Mouse (Mus musculus): ENCODE data around the gene Zc2hc1b. TPM values are rescaled to one million over a fixed set of nuclear protein-coding genes. Genes with fewer than 3 reads are reported as not detected.
"Not testable (repeated sequence)": the region's sequence is repeated elsewhere in the genome, so short reads cannot be mapped to it uniquely, and the experiment has no call there.

Zc2hc1b gene
- polyA plus RNA-seq (2012; rRNA removed): not detected in 2 replicates

- DNase-seq (ENCODE audit: extremely low spot score in 1 of 2, low spot score in 1 of 2): no peak
These were observed at the start of gene Zc2hc1b for GRCm38 (mm10) chr10:13177973-13178624. TSS of gene Zc2hc1b (minus strand) at chr10:13178023.

GRCm38 (mm10) chr10:13225377-13226063, 47.7 kb upstream of the Zc2hc1b start:
- DNase-seq (ENCODE audit: extremely low spot score in 1 of 2, low spot score in 1 of 2): no peak

GRCm38 (mm10) chr10:13222135-13222534, 44.3 kb upstream of the Zc2hc1b start:
- no peak for DNase-seq (ENCODE audit: extremely low spot score in 1 of 2, low spot score in 1 of 2)

- DNase-seq (ENCODE audit: extremely low spot score in 1 of 2, low spot score in 1 of 2): no peak
These were observed 42.2 kb upstream of the Zc2hc1b start for GRCm38 (mm10) chr10:13220061-13220460.

GRCm38 (mm10) chr10:13213956-13214355, 36.1 kb upstream of the Zc2hc1b start:
- no peak for DNase-seq (ENCODE audit: extremely low spot score in 1 of 2, low spot score in 1 of 2)

- DNase-seq (ENCODE audit: extremely low spot score in 1 of 2, low spot score in 1 of 2): no peak
These were observed 35.0 kb upstream of the Zc2hc1b start for GRCm38 (mm10) chr10:13212829-13213228.

GRCm38 (mm10) chr10:13212326-13212725, 34.5 kb upstream of the Zc2hc1b start:
- DNase-seq (ENCODE audit: extremely low spot score in 1 of 2, low spot score in 1 of 2): no peak

- no peak for DNase-seq (ENCODE audit: extremely low spot score in 1 of 2, low spot score in 1 of 2)
These were observed 32.3 kb upstream of the Zc2hc1b start for GRCm38 (mm10) chr10:13209930-13210637.

GRCm38 (mm10) chr10:13209506-13209905, 31.7 kb upstream of the Zc2hc1b start:
- DNase-seq (ENCODE audit: extremely low spot score in 1 of 2, low spot score in 1 of 2): no peak

- DNase-seq (ENCODE audit: extremely low spot score in 1 of 2, low spot score in 1 of 2): no peak
These were observed 31.2 kb upstream of the Zc2hc1b start for GRCm38 (mm10) chr10:13209061-13209460.

- no peak for DNase-seq (ENCODE audit: extremely low spot score in 1 of 2, low spot score in 1 of 2)
These were observed 24.0 kb upstream of the Zc2hc1b start for GRCm38 (mm10) chr10:13201741-13202293.

- DNase-seq (ENCODE audit: extremely low spot score in 1 of 2, low spot score in 1 of 2): no peak
These were observed 23.0 kb upstream of the Zc2hc1b start for GRCm38 (mm10) chr10:13200862-13201261.

- no peak for DNase-seq (ENCODE audit: extremely low spot score in 1 of 2, low spot score in 1 of 2)
These were observed 21.4 kb upstream of the Zc2hc1b start for GRCm38 (mm10) chr10:13199234-13199633.

- DNase-seq (ENCODE audit: extremely low spot score in 1 of 2, low spot score in 1 of 2): no peak
These were observed 19.2 kb upstream of the Zc2hc1b start for GRCm38 (mm10) chr10:13196872-13197507.

- DNase-seq (ENCODE audit: extremely low spot score in 1 of 2, low spot score in 1 of 2): not testable (repeated sequence)
These were observed 15.7 kb upstream of the Zc2hc1b start for GRCm38 (mm10) chr10:13193496-13193895.

GRCm38 (mm10) chr10:13192731-13193351, 15.0 kb upstream of the Zc2hc1b start, which contains the start of gene Ltv1:
TSS of gene Ltv1 (minus strand) at chr10:13193168.
- DNase-seq (ENCODE audit: extremely low spot score in 1 of 2, low spot score in 1 of 2): peak; percentile 90 to 97

GRCm38 (mm10) chr10:13189881-13190280, 12.1 kb upstream of the Zc2hc1b start:
- DNase-seq (ENCODE audit: extremely low spot score in 1 of 2, low spot score in 1 of 2): no peak

- DNase-seq (ENCODE audit: extremely low spot score in 1 of 2, low spot score in 1 of 2): no peak
These were observed 8.9 kb upstream of the Zc2hc1b start for GRCm38 (mm10) chr10:13186754-13187153.

- no peak for DNase-seq (ENCODE audit: extremely low spot score in 1 of 2, low spot score in 1 of 2)
These were observed 6.4 kb upstream of the Zc2hc1b start for GRCm38 (mm10) chr10:13184170-13184766.

GRCm38 (mm10) chr10:13180211-13180610, 2.4 kb upstream of the Zc2hc1b start:
- no peak for DNase-seq (ENCODE audit: extremely low spot score in 1 of 2, low spot score in 1 of 2)
